Mouse (Mus musculus): ENCODE data around the gene Krt8. TPM values are rescaled to one million over a fixed set of nuclear protein-coding genes. Genes with fewer than 3 reads are reported as not detected.

Krt8 gene
- polyA plus RNA-seq, 1 experiment from 2014 or later = 5.4 TPM

DNA sequence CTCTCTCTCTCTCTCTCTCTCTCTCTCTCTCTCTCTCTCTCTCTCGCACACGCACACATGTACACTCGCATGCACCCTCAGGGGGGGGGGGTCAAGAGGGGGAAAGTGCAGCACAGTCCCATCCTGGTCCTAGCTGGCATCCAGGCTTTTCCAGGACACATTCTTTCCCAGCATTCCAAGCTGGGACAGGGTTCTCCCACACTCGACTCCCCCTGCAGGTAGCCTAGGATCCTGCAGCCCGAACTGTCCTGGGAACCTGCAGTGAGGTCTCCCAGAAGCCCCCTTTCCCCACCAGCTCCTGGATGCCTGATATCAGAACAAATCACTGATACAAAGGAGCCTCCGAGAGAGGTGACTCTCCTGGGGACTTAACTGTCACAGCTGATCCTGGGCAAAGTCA, 33.7 kb downstream of the Krt8 start:
- peaks cover 3% of the 10 kb centered on the region; the same call in 1 of the 2 replicates for H3K4me1 ChIP-seq (ENCODE audit: control insufficient read depth, insufficient read depth, low read depth, low read length)
- 10% methylated on average over 6 of the region's 6 CpGs for WGBS

GRCm38 (mm10) chr15:101966808-101967207, 37.5 kb downstream of the Krt8 start:
- H3K36me3 ChIP-seq (ENCODE audit: control insufficient read depth, insufficient read depth, low read length) = no peaks in the 10 kb centered on the region
- no peak overlapping the region for H3K4me2 ChIP-seq (ENCODE audit: low read length)
- 85% methylated on average over 8 of the region's 8 CpGs for WGBS
- no peak overlapping the region for H3K27ac ChIP-seq (ENCODE audit: low read depth, low read length)
- no peak overlapping the region for H3K9ac ChIP-seq (ENCODE audit: low read depth, low read length)
- H3K4me3 ChIP-seq (ENCODE audit: low read length) = no peak overlapping the region
- no peak for ATAC-seq
- H3K9me3 ChIP-seq (ENCODE audit: control insufficient read depth, low read length) = no peaks in the 10 kb centered on the region
- no peaks in the 10 kb centered on the region for H3K27me3 ChIP-seq (replicated peaks; ENCODE audit: control insufficient read depth, insufficient read depth, low read length)
- H3K4me1 ChIP-seq (ENCODE audit: control insufficient read depth, insufficient read depth, low read depth, low read length) = no peaks in the 10 kb centered on the region

More for the DNA sequence above, 33.7 kb downstream of the Krt8 start:
- no peak overlapping the region for H3K4me2 ChIP-seq (ENCODE audit: low read length)
- H3K9me3 ChIP-seq (ENCODE audit: control insufficient read depth, low read length) = no peaks in the 10 kb centered on the region
- ATAC-seq = no peak
- no peak overlapping the region for H3K27ac ChIP-seq (ENCODE audit: low read depth, low read length)
- no peak overlapping the region for H3K9ac ChIP-seq (ENCODE audit: low read depth, low read length)
- no peaks in the 10 kb centered on the region for H3K27me3 ChIP-seq (replicated peaks; ENCODE audit: control insufficient read depth, insufficient read depth, low read length)
- no peak overlapping the region for H3K4me3 ChIP-seq (ENCODE audit: low read length)
- H3K36me3 ChIP-seq (ENCODE audit: control insufficient read depth, insufficient read depth, low read length) = no peaks in the 10 kb centered on the region

- no peaks in the 10 kb centered on the region for H3K4me1 ChIP-seq (ENCODE audit: control insufficient read depth, insufficient read depth, low read depth, low read length)
- no peak for ATAC-seq
- H3K27ac ChIP-seq (ENCODE audit: low read depth, low read length) = no peak overlapping the region
- H3K4me3 ChIP-seq (ENCODE audit: low read length) = no peak overlapping the region
- no peaks in the 10 kb centered on the region for H3K36me3 ChIP-seq (ENCODE audit: control insufficient read depth, insufficient read depth, low read length)
- H3K27me3 ChIP-seq (replicated peaks; ENCODE audit: control insufficient read depth, insufficient read depth, low read length) = no peaks in the 10 kb centered on the region
- 83% methylated on average over 3 of the region's 3 CpGs for WGBS
- no peak overlapping the region for H3K9ac ChIP-seq (ENCODE audit: low read depth, low read length)
- no peaks in the 10 kb centered on the region for H3K9me3 ChIP-seq (ENCODE audit: control insufficient read depth, low read length)
- H3K4me2 ChIP-seq (ENCODE audit: low read length) = no peak overlapping the region
Measured at GRCm38 (mm10) chr15:101958891-101959290, 45.4 kb downstream of the Krt8 start.

DNA sequence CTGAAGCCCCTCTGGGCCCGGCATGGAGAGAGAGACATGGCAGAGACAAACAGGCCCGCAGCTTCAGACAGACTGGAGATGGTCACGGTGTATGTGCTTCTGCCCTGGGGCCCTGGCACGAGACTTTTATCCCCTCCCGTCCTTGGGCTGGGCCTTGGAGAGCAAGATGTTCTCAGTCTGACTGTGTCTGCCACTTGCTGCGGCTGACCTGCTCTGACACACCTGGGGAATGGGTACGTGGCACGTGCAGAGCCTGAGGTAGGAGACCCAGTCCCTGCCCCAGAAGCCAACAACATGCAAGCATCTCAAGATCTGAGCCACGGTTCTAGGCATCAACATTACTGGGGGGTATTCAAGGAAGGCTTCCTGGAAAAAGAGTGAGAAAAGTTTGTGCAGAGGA, 50.1 kb downstream of the Krt8 start, which contains the start of gene Krt78:
Gene Krt78 (minus strand): TSS at position 101 of the 400 bp plus-strand sequence.
- Histone ChIP-seq H3K4me1 (ENCODE audit: control insufficient read depth, insufficient read depth, low read depth, low read length) (no peaks in the 10 kb centered on the region), H3K9ac (ENCODE audit: low read depth, low read length) (no peak within 1 kb of the TSS), H3K4me3 (ENCODE audit: low read length) (no peak within 1 kb of the TSS), H3K27me3 (replicated peaks; ENCODE audit: control insufficient read depth, insufficient read depth, low read length) (no peaks in the 10 kb centered on the region), H3K36me3 (ENCODE audit: control insufficient read depth, insufficient read depth, low read length) (no peaks in the 10 kb centered on the region), H3K9me3 (ENCODE audit: control insufficient read depth, low read length) (no peaks in the 10 kb centered on the region), H3K4me2 (ENCODE audit: low read length) (no peak within 1 kb of the TSS), H3K27ac (ENCODE audit: low read depth, low read length) (no peak within 1 kb of the TSS)
- ATAC-seq = no peak
- 86% methylated on average over 9 of the region's 9 CpGs for WGBS

DNA sequence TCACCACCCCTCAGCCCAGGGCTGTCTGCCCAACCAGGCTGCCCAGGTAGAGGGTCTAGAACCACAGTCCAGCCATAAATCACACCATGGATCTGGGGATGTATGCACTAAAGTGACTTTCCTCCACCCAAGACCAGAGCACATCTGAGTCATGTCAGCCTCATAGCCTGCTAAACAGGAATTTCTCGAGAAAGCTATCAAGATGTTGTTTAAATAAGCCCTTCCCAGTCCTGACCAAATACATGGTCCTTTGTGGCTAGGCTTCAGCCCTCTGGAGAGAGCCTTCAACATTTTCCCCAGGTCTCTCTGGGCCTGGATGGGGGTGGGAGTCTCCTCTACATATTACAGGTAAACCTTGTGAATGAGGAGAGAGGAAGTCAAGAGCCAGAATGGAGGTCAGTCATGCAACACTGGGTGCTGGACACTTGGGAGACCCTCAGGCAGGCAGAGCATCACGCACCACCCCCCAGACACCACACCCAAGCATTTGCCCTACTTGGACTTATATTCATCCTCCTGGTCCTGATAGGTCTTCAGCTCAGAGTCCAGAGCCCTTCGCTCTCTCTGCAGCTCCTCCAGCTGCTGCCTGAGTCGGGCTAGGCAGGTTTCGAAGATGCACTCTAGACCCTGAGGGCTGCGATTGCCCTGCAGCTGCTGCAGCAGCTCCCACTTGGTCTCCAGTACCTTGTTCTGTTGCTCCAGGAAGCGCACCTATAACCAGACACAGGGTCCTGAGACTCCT, 51.4 kb downstream of the Krt8 start:
- H3K27me3 ChIP-seq (replicated peaks; ENCODE audit: control insufficient read depth, insufficient read depth, low read length) = no peaks in the 10 kb centered on the region
- ATAC-seq = no peak
- no peaks in the 10 kb centered on the region for H3K9me3 ChIP-seq (ENCODE audit: control insufficient read depth, low read length)
- no peak overlapping the region for H3K9ac ChIP-seq (ENCODE audit: low read depth, low read length)
- WGBS = 95% methylated on average over 7 of the region's 7 CpGs
- no peak overlapping the region for H3K4me3 ChIP-seq (ENCODE audit: low read length)
- no peaks in the 10 kb centered on the region for H3K4me1 ChIP-seq (ENCODE audit: control insufficient read depth, insufficient read depth, low read depth, low read length)
- no peak overlapping the region for H3K4me2 ChIP-seq (ENCODE audit: low read length)
- no peak overlapping the region for H3K27ac ChIP-seq (ENCODE audit: low read depth, low read length)
- no peaks in the 10 kb centered on the region for H3K36me3 ChIP-seq (ENCODE audit: control insufficient read depth, insufficient read depth, low read length)

Other genes starting within 250 kb of the Krt8 start
- 0.24 and 0.38 TPM in 2 replicates for gene Krt72, start 218.0 kb downstream of the Krt8 start, polyA plus RNA-seq (2015; fragmentation: Nextera tagmentation; extraction: Ambion mirVana)
- gene Krt73, start 202.1 kb downstream of the Krt8 start, polyA plus RNA-seq (2015; fragmentation: Nextera tagmentation; extraction: Ambion mirVana) = 1.9 and 2.0 TPM in 2 replicates
- gene Krt2, start 186.3 kb downstream of the Krt8 start, polyA plus RNA-seq (2015; fragmentation: Nextera tagmentation; extraction: Ambion mirVana) = 0.20 TPM in 1 of 2 replicates, not detected in the other
- 15.6 and 16.9 TPM in 2 replicates for gene Krt1, start 153.7 kb downstream of the Krt8 start, polyA plus RNA-seq (2015; fragmentation: Nextera tagmentation; extraction: Ambion mirVana)
- 0.53 and 0.56 TPM in 2 replicates for gene Krt77, start 134.8 kb downstream of the Krt8 start, polyA plus RNA-seq (2015; fragmentation: Nextera tagmentation; extraction: Ambion mirVana)
- gene Krt76, start 111.6 kb downstream of the Krt8 start, polyA plus RNA-seq (2015; fragmentation: Nextera tagmentation; extraction: Ambion mirVana) = not detected in 2 replicates
- 0.09 TPM in 1 of 2 replicates, not detected in the other for gene Krt4, start 79.7 kb downstream of the Krt8 start, polyA plus RNA-seq (2015; fragmentation: Nextera tagmentation; extraction: Ambion mirVana)
- gene Krt79, start 64.2 kb downstream of the Krt8 start, polyA plus RNA-seq (2015; fragmentation: Nextera tagmentation; extraction: Ambion mirVana) = 0.65 and 0.83 TPM in 2 replicates
- gene Krt78, start 50.2 kb downstream of the Krt8 start, polyA plus RNA-seq (2015; fragmentation: Nextera tagmentation; extraction: Ambion mirVana) = 0.08 TPM in 1 of 2 replicates, not detected in the other
- gene Krt18, start 23.7 kb upstream of the Krt8 start, polyA plus RNA-seq (2015; fragmentation: Nextera tagmentation; extraction: Ambion mirVana) = 11.8 and 13.6 TPM in 2 replicates
- gene Eif4b, start 69.3 kb upstream of the Krt8 start, polyA plus RNA-seq (2015; fragmentation: Nextera tagmentation; extraction: Ambion mirVana) = 76.0 and 84.8 TPM in 2 replicates
- 8.7 and 14.9 TPM in 2 replicates for gene Tns2, start 95.9 kb upstream of the Krt8 start, polyA plus RNA-seq (2015; fragmentation: Nextera tagmentation; extraction: Ambion mirVana)
- 105 and 108 TPM in 2 replicates for gene Spryd3, start 131.8 kb upstream of the Krt8 start, polyA plus RNA-seq (2015; fragmentation: Nextera tagmentation; extraction: Ambion mirVana)
- gene Igfbp6, start 139.9 kb upstream of the Krt8 start, polyA plus RNA-seq (2015; fragmentation: Nextera tagmentation; extraction: Ambion mirVana) = 3.9 and 4.4 TPM in 2 replicates
- gene Soat2, start 146.0 kb upstream of the Krt8 start, polyA plus RNA-seq (2015; fragmentation: Nextera tagmentation; extraction: Ambion mirVana) = not detected in 2 replicates
- gene Zfp740, start 198.8 kb upstream of the Krt8 start, polyA plus RNA-seq (2015; fragmentation: Nextera tagmentation; extraction: Ambion mirVana) = 39.6 and 51.0 TPM in 2 replicates
- gene Csad, start 200.2 kb upstream of the Krt8 start, polyA plus RNA-seq (2015; fragmentation: Nextera tagmentation; extraction: Ambion mirVana) = 35.5 and 43.3 TPM in 2 replicates
- 1.1 and 2.0 TPM in 2 replicates for gene Itgb7, start 227.5 kb upstream of the Krt8 start, polyA plus RNA-seq (2015; fragmentation: Nextera tagmentation; extraction: Ambion mirVana)

Data from hindbrain, embryonic 16.5 days (tissue).